Mouse (Mus musculus): ENCODE data around the gene Atg5. TPM values are rescaled to one million over a fixed set of nuclear protein-coding genes. Genes with fewer than 3 reads are reported as not detected.

Atg5 gene
- total and polyA plus RNA-seq, 2 experiments from 2014 or later: 24.7 to 48.2 TPM

GRCm38 (mm10) chr10:44400119-44400518 lies 132.0 kb downstream of the Atg5 start:
- Histone ChIP-seq H3K36me3 (ENCODE audit: insufficient read depth, low read length) (no peaks in the 10 kb centered on the region), H3K9me3 (ENCODE audit: low read length) (no peaks in the 10 kb centered on the region), H3K27ac (no peak overlapping the region), H3K9ac (replicated peaks; ENCODE audit: low read length) (no peak overlapping the region), H3K4me1 (ENCODE audit: insufficient read depth, low read length) (no peaks in the 10 kb centered on the region), H3K4me3 (ENCODE audit: low read length) (no peak overlapping the region), H3K27me3 (ENCODE audit: insufficient read depth, low read length) (no peaks in the 10 kb centered on the region), H3K4me2 (ENCODE audit: low read depth, low read length) (no peak overlapping the region)
- 57% methylated on average over 3 of the region's 3 CpGs for WGBS
- DNase-seq (ENCODE audit: low spot score) (no peak), ATAC-seq (no peak)
- no peak for TF ChIP-seq CTCF (IDR thresholded peaks at IDR 0.05; ENCODE audit: low read depth)

GRCm38 (mm10) chr10:44400602-44401001 lies 132.4 kb downstream of the Atg5 start:
- Histone ChIP-seq H3K4me2 (ENCODE audit: low read depth, low read length) (no peak overlapping the region), H3K9me3 (ENCODE audit: low read length) (no peaks in the 10 kb centered on the region), H3K27ac (no peak overlapping the region), H3K36me3 (ENCODE audit: insufficient read depth, low read length) (no peaks in the 10 kb centered on the region), H3K4me3 (ENCODE audit: low read length) (no peak overlapping the region), H3K27me3 (ENCODE audit: insufficient read depth, low read length) (no peaks in the 10 kb centered on the region), H3K9ac (replicated peaks; ENCODE audit: low read length) (no peak overlapping the region), H3K4me1 (ENCODE audit: insufficient read depth, low read length) (no peaks in the 10 kb centered on the region)
- no peak for TF ChIP-seq CTCF (IDR thresholded peaks at IDR 0.05; ENCODE audit: low read depth)
- DNase-seq (ENCODE audit: low spot score) (no peak), ATAC-seq (no peak)
- WGBS: 67% methylated on average over 13 of the region's 13 CpGs

GRCm38 (mm10) chr10:44401600-44401999 lies 133.4 kb downstream of the Atg5 start:
- ATAC-seq (no peak), DNase-seq (ENCODE audit: low spot score) (no peak)
- no peaks in the 10 kb centered on the region for H3K27me3 ChIP-seq (ENCODE audit: insufficient read depth, low read length)
- H3K36me3 ChIP-seq (ENCODE audit: insufficient read depth, low read length): no peaks in the 10 kb centered on the region
- H3K4me2 ChIP-seq (ENCODE audit: low read depth, low read length): no peak overlapping the region
- TF ChIP-seq CTCF (IDR thresholded peaks at IDR 0.05; ENCODE audit: low read depth): no peak
- WGBS: 77% methylated on average over 10 of the region's 10 CpGs
- H3K4me1 ChIP-seq (ENCODE audit: insufficient read depth, low read length): no peaks in the 10 kb centered on the region
- H3K9ac ChIP-seq (replicated peaks; ENCODE audit: low read length): no peak overlapping the region
- H3K4me3 ChIP-seq (ENCODE audit: low read length): no peak overlapping the region
- H3K27ac ChIP-seq: no peak overlapping the region
- no peaks in the 10 kb centered on the region for H3K9me3 ChIP-seq (ENCODE audit: low read length)

- no peaks in the 10 kb centered on the region for H3K36me3 ChIP-seq (ENCODE audit: insufficient read depth, low read length)
- no peak overlapping the region for H3K27ac ChIP-seq
- H3K9ac ChIP-seq (replicated peaks; ENCODE audit: low read length): no peak overlapping the region
- H3K4me3 ChIP-seq (ENCODE audit: low read length): no peak overlapping the region
- no peak for TF ChIP-seq CTCF (IDR thresholded peaks at IDR 0.05; ENCODE audit: low read depth)
- no peaks in the 10 kb centered on the region for H3K27me3 ChIP-seq (ENCODE audit: insufficient read depth, low read length)
- no peak for ATAC-seq
- H3K4me1 ChIP-seq (ENCODE audit: insufficient read depth, low read length): no peaks in the 10 kb centered on the region
- H3K4me2 ChIP-seq (ENCODE audit: low read depth, low read length): no peak overlapping the region
- WGBS: 78% methylated on average over 7 of the region's 7 CpGs
- no peak for DNase-seq (ENCODE audit: low spot score)
- H3K9me3 ChIP-seq (ENCODE audit: low read length): peaks cover 3% of the 10 kb centered on the region; the same call in 1 of the 2 replicates
Observed at GRCm38 (mm10) chr10:44403415-44403814, 135.3 kb downstream of the Atg5 start.

- ATAC-seq (no peak), DNase-seq (ENCODE audit: low spot score) (no peak)
- Histone ChIP-seq H3K4me1 (ENCODE audit: insufficient read depth, low read length) (no peaks in the 10 kb centered on the region), H3K4me3 (ENCODE audit: low read length) (no peak overlapping the region), H3K27ac (no peak overlapping the region), H3K36me3 (ENCODE audit: insufficient read depth, low read length) (no peaks in the 10 kb centered on the region), H3K9me3 (ENCODE audit: low read length) (peaks cover 3% of the 10 kb centered on the region; the same call in 1 of the 2 replicates), H3K27me3 (ENCODE audit: insufficient read depth, low read length) (no peaks in the 10 kb centered on the region), H3K9ac (replicated peaks; ENCODE audit: low read length) (no peak overlapping the region), H3K4me2 (ENCODE audit: low read depth, low read length) (no peak overlapping the region)
- TF ChIP-seq CTCF (IDR thresholded peaks at IDR 0.05; ENCODE audit: low read depth): no peak
- 85% methylated on average over 10 of the region's 10 CpGs for WGBS
Observed at GRCm38 (mm10) chr10:44409054-44409453, 140.9 kb downstream of the Atg5 start.

- Histone ChIP-seq H3K27ac (no peak overlapping the region), H3K9ac (replicated peaks; ENCODE audit: low read length) (no peak overlapping the region), H3K4me2 (ENCODE audit: low read depth, low read length) (no peak overlapping the region), H3K9me3 (ENCODE audit: low read length) (peaks cover 3% of the 10 kb centered on the region; the same call in 1 of the 2 replicates), H3K4me1 (ENCODE audit: insufficient read depth, low read length) (no peaks in the 10 kb centered on the region), H3K4me3 (ENCODE audit: low read length) (no peak overlapping the region), H3K27me3 (ENCODE audit: insufficient read depth, low read length) (no peaks in the 10 kb centered on the region), H3K36me3 (ENCODE audit: insufficient read depth, low read length) (no peaks in the 10 kb centered on the region)
- WGBS: 70% methylated on average over 11 of the region's 11 CpGs
- TF ChIP-seq CTCF (IDR thresholded peaks at IDR 0.05; ENCODE audit: low read depth): no peak
- ATAC-seq (no peak), DNase-seq (ENCODE audit: low spot score) (no peak)
Observed at GRCm38 (mm10) chr10:44409958-44410357, 141.8 kb downstream of the Atg5 start.

MicroRNAs within 50 kb of the gene (microRNA counts, 519-probe panel; counts per million panel counts)
- microRNA mmu-miR-1929: 1,930 counts per million, percentile 27 among the panel's probes with 10 or more counts

Small RNA genes within 50 kb of the gene (microRNA-seq; reads per million reads assigned to microRNA genes)
- 1.8 to 3.0 reads per million in 2 experiments for gene Mir1929

Other genes with a start within 250 kb of the Atg5 start
- 0.10 and 0.43 TPM in 2 replicates for gene Crybg1, start 119.5 kb upstream of the Atg5 start, total RNA-seq (2014; rRNA removed)
- gene Crybg1, start 119.5 kb upstream of the Atg5 start, polyA plus RNA-seq (2015; fragmentation: Nextera tagmentation; extraction: Ambion mirVana): 0.16 TPM in 2 replicates